Mouse (Mus musculus): Measurements from ENCODE around the gene Klra2.
"Not testable (repeated sequence)": the region's sequence is repeated elsewhere in the genome, so short reads cannot be mapped to it uniquely, and the experiment has no call there.

Gene Klra2

DNA sequence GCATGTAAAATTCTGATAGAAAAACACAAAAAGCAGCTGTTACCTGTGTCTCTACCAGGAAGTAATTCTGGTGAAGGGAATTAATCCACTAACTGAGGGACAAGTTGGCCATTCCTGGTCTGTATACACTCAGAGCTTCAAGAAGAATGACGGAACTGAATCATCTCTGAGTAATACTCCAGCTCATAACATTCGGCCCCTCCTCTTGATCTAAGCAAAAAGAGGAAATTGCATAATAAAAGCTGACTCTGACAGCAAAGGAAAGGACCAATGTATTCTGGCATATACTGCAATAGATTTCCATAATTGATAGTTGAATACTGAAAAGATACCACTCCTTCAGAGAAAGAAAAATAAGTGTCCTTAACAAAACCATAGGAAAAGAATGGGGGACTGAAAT, at the start of gene Klra2:
Klra2 (minus strand) TSS at position 157 of the 400 bp plus-strand sequence.
- no peak for DNase-seq (ENCODE audit: extremely low read depth, low read depth)

DNA sequence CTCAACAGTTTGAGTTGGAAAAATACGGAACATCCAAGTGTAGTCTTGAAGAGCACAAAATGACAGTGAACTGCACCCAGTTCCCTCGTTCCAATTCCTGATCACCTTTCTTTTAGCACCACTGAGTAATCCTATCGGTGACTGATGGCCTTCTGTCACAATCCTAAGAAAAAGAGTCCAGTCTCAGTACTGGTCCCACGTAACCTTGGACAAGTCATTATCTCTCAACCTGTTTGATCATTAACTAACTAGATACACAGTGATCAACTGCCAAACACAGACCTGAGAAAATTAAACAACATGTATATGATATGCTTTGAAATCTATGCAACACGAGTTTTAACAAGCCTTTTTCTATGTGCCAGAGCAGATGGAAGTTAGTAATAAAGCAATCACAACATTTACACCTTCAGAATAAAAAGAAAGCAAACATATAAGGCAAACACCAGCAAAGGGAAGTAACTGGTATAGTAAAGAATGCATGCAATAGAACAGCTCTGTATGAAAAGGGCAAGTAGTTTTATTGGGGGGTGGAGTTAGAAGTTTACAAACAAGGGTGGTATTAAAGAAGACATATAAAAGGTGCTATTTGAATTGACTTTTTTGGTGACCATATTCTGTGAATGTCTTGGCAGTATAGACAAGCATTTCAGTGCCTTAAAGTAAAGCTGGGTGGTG, 47.4 kb upstream of the Klra2 start:
- DNase-seq (ENCODE audit: extremely low read depth, low read depth): no peak

GRCm38 (mm10) chr6:131293916-131294315, 46.8 kb upstream of the Klra2 start:
- DNase-seq (ENCODE audit: extremely low read depth, low read depth): no peak

DNA sequence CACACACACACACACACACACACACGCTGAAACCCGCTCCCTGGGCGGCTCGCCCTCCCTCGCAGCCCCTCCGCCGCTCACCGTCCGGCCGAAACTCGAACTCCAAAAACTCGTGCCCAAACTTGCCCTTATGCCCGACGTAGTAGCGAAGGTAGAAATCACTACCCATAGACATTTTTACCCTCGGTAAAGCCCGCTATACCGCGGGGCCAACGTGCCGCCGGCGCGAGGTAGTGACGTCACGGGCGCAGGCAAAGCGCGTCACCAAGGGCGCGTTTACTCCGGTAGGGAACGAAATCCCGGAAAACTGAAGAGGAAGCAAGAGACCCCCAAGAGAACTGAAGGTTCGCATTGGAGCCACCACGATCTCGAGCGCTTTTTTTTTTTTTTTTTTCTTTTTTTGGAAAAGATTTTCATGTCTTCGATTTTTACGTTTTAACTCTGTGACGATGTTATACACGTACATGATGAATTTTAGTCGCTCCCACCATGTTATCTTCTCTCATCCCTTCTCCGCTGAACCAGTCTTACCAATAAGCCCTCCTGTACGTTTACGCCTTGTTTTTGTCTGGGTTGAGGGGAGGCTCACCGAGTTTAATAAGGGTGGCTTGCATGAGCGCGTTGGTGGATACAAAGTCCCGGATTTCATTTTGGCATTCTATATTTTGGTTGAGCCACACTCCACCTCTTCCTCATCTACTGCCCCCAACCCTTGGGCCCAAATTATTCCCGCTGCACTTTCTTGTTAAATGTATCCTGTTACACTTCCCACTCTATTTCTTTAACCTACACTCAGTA, 46.0 kb upstream of the Klra2 start, which contains the start of gene Magohb:
Magohb (minus strand) TSS at position 254 of the 798 bp plus-strand sequence.
- no peak for DNase-seq (ENCODE audit: extremely low read depth, low read depth)

DNA sequence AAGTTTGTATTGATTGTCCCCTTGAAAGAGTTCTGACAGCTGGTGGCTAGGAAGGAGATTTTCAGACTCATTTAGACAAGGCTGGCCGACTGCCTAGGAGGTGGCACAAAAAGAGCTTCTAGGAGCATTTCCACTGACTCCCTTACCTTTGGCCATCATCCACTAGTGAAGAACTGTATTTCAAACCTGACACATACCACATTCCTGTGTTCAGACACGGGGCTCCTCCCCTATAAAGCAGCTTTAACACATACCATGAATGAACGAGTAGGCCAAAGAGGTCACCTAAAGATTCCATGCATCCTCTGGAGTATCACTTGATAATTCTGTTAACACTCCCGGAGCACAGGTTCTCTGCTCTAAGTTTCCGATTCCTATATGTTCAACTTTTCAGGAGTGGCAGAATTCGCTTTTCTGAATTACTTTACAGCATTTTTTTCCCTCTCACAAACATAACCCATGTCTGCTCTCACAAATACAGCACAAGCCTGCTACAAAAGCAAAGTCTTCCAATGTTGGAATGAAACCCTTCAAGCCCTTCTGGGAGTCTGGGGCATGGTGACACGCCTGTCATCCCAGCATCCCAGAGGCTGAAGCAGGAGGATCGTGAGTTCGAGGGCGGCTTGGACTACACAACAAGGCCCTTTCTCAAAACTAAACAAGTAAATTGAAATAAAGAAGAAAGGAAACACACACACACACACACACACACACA, 45.3 kb upstream of the Klra2 start:
- DNase-seq (ENCODE audit: extremely low read depth, low read depth): no peak

GRCm38 (mm10) chr6:131290430-131290829, 43.3 kb upstream of the Klra2 start:
- no peak for DNase-seq (ENCODE audit: extremely low read depth, low read depth)

GRCm38 (mm10) chr6:131278160-131278559, 31.0 kb upstream of the Klra2 start:
- DNase-seq (ENCODE audit: extremely low read depth, low read depth): not testable (repeated sequence)

- no peak for DNase-seq (ENCODE audit: extremely low read depth, low read depth)
Measured at GRCm38 (mm10) chr6:131276659-131277058, 29.5 kb upstream of the Klra2 start.

GRCm38 (mm10) chr6:131272311-131272710, 25.1 kb upstream of the Klra2 start:
- DNase-seq (ENCODE audit: extremely low read depth, low read depth): no peak

DNA sequence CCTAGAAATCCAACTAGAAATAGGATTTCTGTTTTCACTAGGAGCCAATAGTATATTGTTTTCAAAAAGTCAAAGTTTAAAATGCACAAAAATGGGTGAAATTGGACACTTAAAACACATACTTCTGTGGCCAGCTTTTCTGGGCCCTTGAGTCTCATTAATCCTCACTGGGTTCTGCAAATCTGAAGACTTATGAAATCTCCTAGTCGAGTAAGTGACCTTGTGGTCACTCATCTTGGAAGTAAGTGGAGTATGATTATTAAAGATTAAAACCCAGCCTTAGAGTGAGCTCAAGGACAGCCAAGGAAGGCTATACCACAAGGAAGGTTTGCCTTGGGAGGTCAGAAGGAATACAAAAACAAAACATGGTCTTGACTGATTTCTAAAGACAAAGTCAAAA, 23.1 kb upstream of the Klra2 start:
- DNase-seq (ENCODE audit: extremely low read depth, low read depth): no peak

- no peak for DNase-seq (ENCODE audit: extremely low read depth, low read depth)
Measured at GRCm38 (mm10) chr6:131269599-131269998, 22.4 kb upstream of the Klra2 start.

- no peak for DNase-seq (ENCODE audit: extremely low read depth, low read depth)
Measured at GRCm38 (mm10) chr6:131264175-131264574, 17.0 kb upstream of the Klra2 start.

DNA sequence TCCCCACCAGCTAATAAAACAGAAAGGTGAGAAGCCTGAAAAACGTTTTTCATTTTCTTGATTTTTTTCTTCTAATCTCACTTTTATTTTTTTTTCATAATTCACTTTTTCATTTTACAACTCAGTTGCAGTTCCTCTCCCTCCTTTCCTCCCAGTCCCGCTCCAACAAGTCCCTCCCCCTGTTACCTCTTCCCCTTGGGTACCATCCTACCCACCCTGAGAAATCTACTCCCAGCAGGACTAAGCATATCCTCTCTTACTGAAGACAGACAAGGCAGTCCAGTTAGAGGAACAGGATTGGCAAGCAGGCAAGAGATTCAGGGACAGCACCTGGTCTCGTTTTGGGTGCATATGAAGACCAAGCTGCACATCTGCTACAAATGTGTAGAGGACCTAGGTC, 15.6 kb upstream of the Klra2 start:
- no peak for DNase-seq (ENCODE audit: extremely low read depth, low read depth)

DNA sequence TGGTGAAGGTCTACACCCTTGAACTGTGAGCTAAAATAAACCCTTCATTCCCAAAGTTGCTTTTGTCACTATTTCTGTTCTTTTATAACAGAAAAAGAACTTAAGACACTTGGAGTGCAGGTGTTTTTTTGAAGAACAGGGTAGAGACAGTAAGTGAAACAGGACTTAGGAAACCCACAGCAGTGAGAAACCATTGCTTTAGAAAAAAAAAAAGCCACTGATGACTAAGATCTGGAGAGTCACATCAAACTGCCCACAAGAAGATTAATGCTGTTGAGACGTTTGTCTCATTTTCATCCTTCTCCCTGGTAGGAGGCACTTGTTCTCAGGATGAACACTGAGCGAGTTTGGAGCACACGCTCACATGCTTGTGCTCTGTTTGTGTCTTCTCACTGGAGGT, 14.8 kb upstream of the Klra2 start:
- no peak for DNase-seq (ENCODE audit: extremely low read depth, low read depth)

GRCm38 (mm10) chr6:131245081-131245480, 2.1 kb downstream of the Klra2 start:
- DNase-seq (ENCODE audit: extremely low read depth, low read depth): no peak

All from MEL-GATA-1-ER (cell line).